Mouse (Mus musculus) erythroblast, adult 5-6 weeks (primary cell): ENCODE results near the gene Hrasls5. TPM values are rescaled to one million over a fixed set of nuclear protein-coding genes. Genes with fewer than 3 reads are reported as not detected.

ENCODE experiments used
- ATAC-seq: replicated peaks from 2 replicates; pipeline ENCODE4 v1.8.0; 2016; ENCODE audit warnings: moderate number of reproducible peaks, mild to moderate bottlenecking, moderate TSS enrichment, inconsistent platforms; ENCODE audit not compliant: poor library complexity, low FRiP score, severe bottlenecking
- total RNA-seq, 2 experiments: library from RNA; stranded (forward) in 1 of 2; stranded (reverse) in 1 of 2; fragments of 150-400 nt in 1 of 2; fragments of 200-764, 138-1000 nt in 1 of 2; gene quantifications; 2 replicates each; pipeline versions ENCODE4 v1.2.3 to v1.2.4; 2015 to 2017; ENCODE audit warnings: low replicate concordance in 2 of 2

Gene Hrasls5
- total RNA-seq (2015; ENCODE audit: low replicate concordance) = not detected in 2 replicates
- total RNA-seq (2017; ENCODE audit: low replicate concordance) = 2.0 TPM in 1 of 2 replicates, not detected in the other

GRCm38 (mm10) chr19:7611942-7612757 is at the start of gene Hrasls5:
TSS of gene Hrasls5 (plus strand) at chr19:7612541.
- ATAC-seq = no peak

DNA sequence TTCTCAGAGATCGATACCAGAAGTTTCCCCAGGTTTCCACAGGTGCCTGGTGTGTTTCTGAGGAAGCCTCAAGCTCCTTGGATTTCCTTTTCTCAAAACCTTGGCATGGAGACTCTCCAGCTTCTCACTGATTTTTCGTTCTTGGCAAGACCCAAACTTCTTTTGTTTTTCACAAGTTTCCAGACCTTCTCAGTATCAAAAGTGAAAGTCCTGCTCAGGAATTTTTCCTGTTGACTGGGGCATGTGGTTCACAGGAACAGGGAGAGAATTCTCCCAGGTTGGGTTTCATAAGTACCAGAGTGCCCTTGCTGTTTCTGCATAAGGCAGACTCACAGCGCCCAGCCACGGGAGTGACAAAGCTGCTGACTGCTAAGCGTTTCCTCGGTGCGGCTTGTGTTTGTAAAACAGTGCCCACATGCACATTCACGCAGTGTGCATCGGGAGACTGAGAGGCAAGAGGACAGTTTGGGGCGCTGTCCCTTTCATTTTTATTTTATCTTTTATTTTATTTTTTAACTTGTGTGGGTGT is 49.7 kb upstream of the Hrasls5 start:
- no peak for ATAC-seq

GRCm38 (mm10) chr19:7563676-7564075 is 48.7 kb upstream of the Hrasls5 start:
- ATAC-seq = no peak

- no peak for ATAC-seq
Measured at GRCm38 (mm10) chr19:7564457-7564856, 47.9 kb upstream of the Hrasls5 start.

- ATAC-seq = no peak
Measured at GRCm38 (mm10) chr19:7566826-7567225, 45.5 kb upstream of the Hrasls5 start.

- ATAC-seq = 0 out of 2 replicates have a peak, but pooled peaks have one; percentile 24
Measured at GRCm38 (mm10) chr19:7568364-7568763, 44.0 kb upstream of the Hrasls5 start.

- ATAC-seq = no peak
Measured at GRCm38 (mm10) chr19:7569650-7570049, 42.7 kb upstream of the Hrasls5 start.

DNA sequence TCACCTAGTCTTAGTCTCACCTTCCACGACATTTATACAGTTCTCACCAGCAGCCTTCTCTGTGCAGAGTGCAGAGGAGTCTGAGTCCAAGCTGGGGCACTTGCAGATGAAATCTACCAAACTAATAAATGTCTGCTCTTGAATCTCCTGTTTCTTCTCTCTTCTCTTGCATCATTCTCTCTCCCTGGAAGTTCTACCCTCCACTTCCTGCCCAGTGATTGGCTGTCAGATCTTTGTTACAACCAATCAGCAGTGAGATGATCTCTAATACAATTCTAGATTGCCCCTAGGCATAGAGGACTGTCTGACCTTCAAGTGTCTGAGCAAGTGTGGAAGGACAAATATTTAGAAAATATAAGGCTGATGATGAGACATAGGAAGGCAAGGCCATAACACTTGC is 36.2 kb upstream of the Hrasls5 start:
- ATAC-seq = no peak

GRCm38 (mm10) chr19:7577710-7578109 is 34.6 kb upstream of the Hrasls5 start:
- ATAC-seq = no peak

- ATAC-seq = no peak
Measured at GRCm38 (mm10) chr19:7581042-7581441, 31.3 kb upstream of the Hrasls5 start.

DNA sequence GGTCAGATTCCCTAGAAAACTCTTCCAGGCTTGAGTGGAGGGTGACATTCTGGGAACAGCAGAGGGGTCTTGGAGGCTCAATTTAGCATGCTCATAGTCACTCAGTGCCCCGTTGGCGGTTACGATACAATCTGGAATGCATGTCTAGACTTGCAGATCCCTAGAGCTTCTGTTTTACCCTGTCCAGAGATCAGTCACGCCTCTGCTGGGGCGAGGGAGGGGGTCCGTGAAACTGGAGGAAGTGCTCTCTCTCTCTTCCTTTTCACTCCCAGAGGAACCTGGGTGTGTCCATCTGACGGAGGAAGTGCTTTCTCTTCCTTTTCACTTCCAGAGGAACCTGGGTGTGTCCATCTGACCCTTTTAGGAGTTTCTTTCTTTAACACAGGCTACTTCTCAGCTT is 29.2 kb upstream of the Hrasls5 start:
- ATAC-seq = no peak

DNA sequence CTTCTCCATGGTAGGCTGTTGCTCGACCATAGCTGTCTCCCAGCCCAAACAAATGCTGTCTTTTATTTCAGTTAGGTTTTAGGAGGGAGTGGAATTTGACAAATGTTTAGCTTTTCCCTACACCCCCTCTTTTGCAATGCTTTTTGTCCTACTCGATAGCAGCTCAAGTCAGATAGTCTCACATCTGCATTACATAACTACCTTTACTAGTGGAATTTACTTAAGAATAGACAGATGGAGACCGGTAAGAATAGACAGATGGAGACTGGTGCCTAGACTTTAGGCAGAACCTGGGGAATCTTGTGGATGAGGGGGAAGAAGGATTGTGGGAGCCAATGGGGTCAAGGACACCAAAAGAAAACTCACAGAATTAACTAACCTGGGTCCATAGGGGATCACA is 28.7 kb upstream of the Hrasls5 start:
- no peak for ATAC-seq

GRCm38 (mm10) chr19:7585279-7585678 is 27.1 kb upstream of the Hrasls5 start:
- ATAC-seq = no peak

GRCm38 (mm10) chr19:7585764-7586163 is 26.6 kb upstream of the Hrasls5 start:
- ATAC-seq = no peak

DNA sequence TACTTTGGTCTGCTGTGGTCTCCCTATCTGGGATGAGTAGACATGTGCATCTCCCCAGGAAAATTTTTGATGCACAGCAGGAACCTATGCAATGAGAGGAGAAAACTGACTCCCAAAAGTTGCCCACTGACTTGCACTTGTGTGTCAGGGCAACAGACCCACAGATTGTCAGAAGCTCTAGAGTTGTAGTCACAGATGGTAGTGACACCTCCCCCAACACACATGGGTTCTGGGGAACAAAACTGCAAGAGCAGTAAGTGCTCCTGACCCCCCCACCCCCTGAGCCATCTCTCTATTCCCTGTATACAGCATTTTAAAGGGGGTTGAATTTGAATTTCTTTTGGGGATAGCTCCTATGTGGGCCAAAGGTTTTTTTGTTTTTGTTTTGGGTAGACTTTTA is 21.5 kb upstream of the Hrasls5 start:
- ATAC-seq = no peak

GRCm38 (mm10) chr19:7592018-7592417 is 20.3 kb upstream of the Hrasls5 start:
- no peak for ATAC-seq

DNA sequence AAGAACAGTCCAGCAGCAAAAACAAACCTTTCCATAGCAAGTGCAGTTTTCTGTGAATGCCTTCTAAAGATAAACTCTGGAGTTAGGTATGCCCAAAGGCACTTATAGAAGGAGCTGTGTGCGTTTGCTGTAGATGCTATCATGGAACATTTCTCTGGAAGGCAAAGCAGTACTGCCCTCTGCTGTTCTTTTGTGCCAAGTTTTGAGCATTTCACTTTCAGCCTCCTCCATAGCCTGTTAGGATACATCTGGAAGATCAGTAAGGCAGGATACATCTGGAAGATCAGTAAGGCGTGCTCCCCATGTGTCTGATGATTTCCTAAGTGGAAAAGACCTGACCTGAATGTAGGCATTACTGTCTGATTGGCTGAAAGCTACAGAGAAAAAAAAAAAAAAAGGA is 16.8 kb upstream of the Hrasls5 start:
- no peak for ATAC-seq

- ATAC-seq = no peak
Measured at GRCm38 (mm10) chr19:7598481-7598880, 13.9 kb upstream of the Hrasls5 start.

- no peak for ATAC-seq
Measured at GRCm38 (mm10) chr19:7601551-7601950, 10.8 kb upstream of the Hrasls5 start.

DNA sequence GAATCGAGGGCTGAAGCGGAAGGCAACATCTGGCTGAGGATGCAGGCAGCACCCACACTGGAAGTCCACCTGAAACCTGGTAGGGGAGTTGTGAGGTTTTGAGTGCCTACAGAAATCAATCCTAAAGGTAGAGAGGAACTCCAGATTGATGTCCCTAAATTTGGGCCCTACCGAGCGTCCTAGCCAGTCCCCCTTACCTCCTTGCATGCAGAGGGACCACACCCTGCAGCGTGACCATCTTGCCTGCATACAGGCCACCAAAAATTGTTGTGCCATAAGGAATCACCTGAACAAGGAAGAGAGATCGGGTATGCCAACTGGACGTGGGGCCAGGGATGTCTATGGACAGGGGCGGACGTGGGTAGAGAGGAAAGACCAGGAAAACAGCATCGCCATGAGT is 8.2 kb upstream of the Hrasls5 start:
- no peak for ATAC-seq

DNA sequence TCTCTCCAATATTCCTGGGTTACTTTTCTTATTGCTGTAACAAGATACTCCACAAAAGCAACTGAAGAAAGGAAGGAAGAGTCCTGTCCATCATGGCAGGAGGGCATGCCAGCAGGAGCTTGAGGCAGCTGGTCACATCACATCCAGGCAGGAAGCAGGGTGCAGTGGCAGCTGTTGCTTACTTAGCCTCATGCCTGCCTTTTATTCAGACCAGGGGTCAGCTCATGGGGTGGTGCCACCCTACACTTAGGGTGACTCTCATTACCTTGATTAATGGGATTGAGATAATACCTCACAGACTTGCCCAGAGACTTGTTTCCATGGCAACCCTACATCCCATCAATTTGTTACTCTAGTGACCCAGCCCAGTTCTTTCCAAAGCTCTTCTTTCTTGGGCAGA is 7.3 kb upstream of the Hrasls5 start:
- no peak for ATAC-seq
